Mouse (Mus musculus): Measurements from ENCODE around the gene E130218I03Rik. TPM values are rescaled to one million over a fixed set of nuclear protein-coding genes. Genes with fewer than 3 reads are reported as not detected.

Gene E130218I03Rik
- total and polyA plus RNA-seq, 2 experiments from 2014 or later = 0.11 to 0.43 TPM

DNA sequence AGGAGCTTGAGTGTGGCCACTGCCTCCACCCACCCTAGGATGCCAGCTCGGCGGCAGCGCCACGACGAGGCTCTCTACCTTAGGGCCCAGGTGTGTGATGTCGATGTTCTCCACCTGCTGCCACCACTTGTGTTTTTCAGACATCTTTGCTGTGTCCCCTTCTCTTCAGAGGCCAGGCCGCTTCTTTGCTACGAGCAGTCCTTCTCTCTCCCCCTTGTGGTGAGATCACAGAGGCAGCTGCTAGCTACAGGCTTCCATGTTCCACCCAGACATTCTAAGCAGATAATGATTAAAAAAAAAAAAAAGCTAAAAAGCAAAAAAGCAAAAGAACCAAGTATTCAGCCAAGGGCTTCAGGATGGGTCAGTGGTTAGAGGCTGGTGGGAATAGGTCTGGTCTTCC is 16.3 kb upstream of the E130218I03Rik start, which contains the start of gene Catsper4:
Gene Catsper4 (minus strand): TSS at position 190 of the 400 bp plus-strand sequence.
- TF ChIP-seq CTCF (IDR thresholded peaks at IDR 0.05; ENCODE audit: low read depth) = peak; percentile 50
- H3K4me1 ChIP-seq (ENCODE audit: insufficient read depth) = no peaks in the 10 kb centered on the region
- no peak within 1 kb of the TSS for H3K27ac ChIP-seq (ENCODE audit: low read depth, low read length)
- H3K9me3 ChIP-seq (ENCODE audit: low read length) = no peaks in the 10 kb centered on the region
- H3K4me3 ChIP-seq (ENCODE audit: low read depth, low read length) = no peak within 1 kb of the TSS
- DNase-seq (peak; percentile 13), ATAC-seq (no peak)
- H3K27me3 ChIP-seq (ENCODE audit: insufficient read depth, low read length) = no peaks in the 10 kb centered on the region
- WGBS = 71% methylated on average over 8 of the region's 8 CpGs
- no peak within 1 kb of the TSS for H3K9ac ChIP-seq
- H3K4me2 ChIP-seq (ENCODE audit: low read depth) = no peak within 1 kb of the TSS
- H3K36me3 ChIP-seq (ENCODE audit: insufficient read depth) = no peaks in the 10 kb centered on the region

DNA sequence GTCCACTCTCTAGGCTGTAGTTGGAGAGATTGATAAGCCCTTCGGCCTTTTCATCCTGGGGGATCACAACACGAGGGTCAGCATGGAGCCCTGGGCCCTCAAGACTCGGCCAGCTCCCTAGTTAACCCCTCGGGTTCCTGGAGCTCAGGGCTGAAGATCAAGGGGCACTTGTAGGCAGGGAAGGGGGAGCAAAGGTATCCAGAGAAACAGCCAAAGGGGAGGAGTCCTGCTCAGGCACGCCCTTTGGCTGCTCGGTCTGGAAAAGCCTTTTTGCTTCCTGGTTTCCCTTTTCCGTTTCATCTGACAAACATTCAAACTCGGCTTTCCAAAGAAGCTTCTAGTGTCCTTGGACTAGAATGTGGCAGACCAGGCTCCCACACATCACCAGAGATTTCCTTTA is 13.0 kb upstream of the E130218I03Rik start:
- Histone ChIP-seq H3K4me2 (ENCODE audit: low read depth) (no peak overlapping the region), H3K4me1 (ENCODE audit: insufficient read depth) (no peaks in the 10 kb centered on the region), H3K4me3 (ENCODE audit: low read depth, low read length) (no peak overlapping the region), H3K9me3 (ENCODE audit: low read length) (no peaks in the 10 kb centered on the region), H3K9ac (no peak overlapping the region), H3K27ac (ENCODE audit: low read depth, low read length) (no peak overlapping the region), H3K36me3 (ENCODE audit: insufficient read depth) (no peaks in the 10 kb centered on the region), H3K27me3 (ENCODE audit: insufficient read depth, low read length) (no peaks in the 10 kb centered on the region)
- ATAC-seq (no peak), DNase-seq (no peak)
- no peak for TF ChIP-seq CTCF (IDR thresholded peaks at IDR 0.05; ENCODE audit: low read depth)
- WGBS = 43% methylated on average over 8 of the region's 8 CpGs

DNA sequence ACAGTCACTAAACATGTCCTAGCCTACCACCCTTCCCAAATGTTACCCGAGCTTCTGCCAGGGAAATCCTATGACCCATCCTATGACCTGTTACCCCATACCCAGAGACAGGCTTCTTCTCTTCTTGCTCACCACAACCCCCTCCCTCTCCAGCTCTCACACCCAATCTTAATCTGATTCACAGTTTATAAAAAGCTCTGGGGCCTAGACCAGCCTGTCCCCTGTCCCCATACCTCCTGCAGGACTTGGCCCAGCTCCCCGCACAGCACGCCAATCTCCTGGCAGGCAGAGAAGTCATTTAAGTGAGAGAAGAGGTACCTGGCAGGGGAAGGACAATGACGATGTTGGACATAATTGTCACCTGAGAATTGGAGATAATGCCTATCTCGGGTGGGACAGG is 8.6 kb upstream of the E130218I03Rik start:
- 83% methylated on average over 5 of the region's 5 CpGs for WGBS
- peaks cover 7% of the 10 kb centered on the region; the same call in 1 of the 2 replicates for H3K27me3 ChIP-seq (ENCODE audit: insufficient read depth, low read length)
- ATAC-seq = no peak
- DNase-seq = no peak
- H3K36me3 ChIP-seq (ENCODE audit: insufficient read depth) = no peaks in the 10 kb centered on the region
- peaks cover 3% of the 10 kb centered on the region; the same call in 1 of the 2 replicates for H3K4me1 ChIP-seq (ENCODE audit: insufficient read depth)
- no peak overlapping the region for H3K9ac ChIP-seq
- no peak overlapping the region for H3K4me3 ChIP-seq (ENCODE audit: low read depth, low read length)
- no peak overlapping the region for H3K4me2 ChIP-seq (ENCODE audit: low read depth)
- TF ChIP-seq CTCF (IDR thresholded peaks at IDR 0.05; ENCODE audit: low read depth) = no peak
- no peak overlapping the region for H3K27ac ChIP-seq (ENCODE audit: low read depth, low read length)
- no peaks in the 10 kb centered on the region for H3K9me3 ChIP-seq (ENCODE audit: low read length)

DNA sequence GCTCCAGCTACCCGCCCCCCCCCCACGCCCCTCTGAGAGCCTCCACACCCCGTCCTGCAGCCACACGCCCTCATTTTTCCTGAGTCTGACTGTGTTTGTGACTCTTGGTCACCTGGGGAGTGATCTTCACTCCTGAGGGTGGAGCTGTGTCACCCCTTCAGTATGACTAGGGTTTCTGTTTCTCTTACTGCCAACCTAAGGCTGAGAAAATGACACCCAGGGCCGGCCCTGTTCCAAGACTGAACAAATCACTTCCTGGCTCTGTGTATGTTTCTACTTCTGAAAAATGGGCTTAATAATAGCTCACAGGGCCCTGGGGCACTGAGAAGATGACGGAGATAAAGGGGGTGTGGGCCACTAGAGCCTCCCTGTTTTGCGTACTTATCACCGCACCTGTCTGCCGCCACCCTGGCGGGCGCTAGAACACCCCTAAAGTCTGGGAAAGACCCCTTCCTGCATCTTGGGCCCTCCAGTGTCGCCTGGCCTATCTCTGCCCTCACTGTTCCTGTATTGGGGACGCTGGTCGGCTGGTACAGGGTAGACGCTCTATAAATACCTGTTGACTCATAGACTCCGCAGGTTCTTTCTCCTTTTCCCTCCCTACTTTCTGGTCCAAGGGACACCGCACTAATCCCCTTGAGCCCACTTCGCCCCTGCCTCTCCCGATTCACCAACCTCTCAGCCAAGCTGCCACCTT is 5.7 kb upstream of the E130218I03Rik start:
- H3K27me3 ChIP-seq (ENCODE audit: insufficient read depth, low read length) = peaks cover 7% of the 10 kb centered on the region; the same call in 1 of the 2 replicates
- DNase-seq (no peak), ATAC-seq (no peak)
- no peak for TF ChIP-seq CTCF (IDR thresholded peaks at IDR 0.05; ENCODE audit: low read depth)
- H3K27ac ChIP-seq (ENCODE audit: low read depth, low read length) = no peak overlapping the region
- H3K4me1 ChIP-seq (ENCODE audit: insufficient read depth) = peaks cover 3% of the 10 kb centered on the region; the same call in 1 of the 2 replicates
- H3K9ac ChIP-seq = no peak overlapping the region
- H3K9me3 ChIP-seq (ENCODE audit: low read length) = no peaks in the 10 kb centered on the region
- peak overlapping the region; percentile 21; the same call in 1 of the 2 replicates for H3K4me2 ChIP-seq (ENCODE audit: low read depth)
- H3K4me3 ChIP-seq (ENCODE audit: low read depth, low read length) = no peak overlapping the region
- WGBS = 29% methylated on average over 19 of the region's 19 CpGs
- no peaks in the 10 kb centered on the region for H3K36me3 ChIP-seq (ENCODE audit: insufficient read depth)

DNA sequence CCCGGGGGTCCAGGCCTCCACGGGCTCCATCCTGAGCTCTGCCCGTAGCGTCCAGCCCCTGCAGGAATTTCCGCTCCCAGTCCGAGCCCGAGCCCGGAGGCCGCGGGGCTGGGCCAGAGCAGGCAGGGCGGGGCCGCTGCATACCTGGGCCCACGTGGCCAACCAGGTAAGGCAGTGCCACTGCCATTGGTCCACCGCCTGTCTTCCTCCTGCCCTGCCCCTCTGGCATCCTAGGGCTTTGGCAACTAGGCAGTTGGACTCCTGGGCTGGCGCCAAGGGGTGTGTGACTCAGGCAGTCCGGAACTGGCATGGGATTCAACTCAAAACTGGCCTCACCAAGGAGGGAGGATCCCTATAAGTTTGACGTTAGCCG is 5.2 kb upstream of the E130218I03Rik start, which contains the start of gene Cnksr1:
Gene Cnksr1 (minus strand): TSS at position 121 of the 373 bp plus-strand sequence.
- Histone ChIP-seq H3K27ac (ENCODE audit: low read depth, low read length) (no peak within 1 kb of the TSS), H3K4me2 (ENCODE audit: low read depth) (peak within 1 kb of the TSS; percentile 21; the same call in 1 of the 2 replicates), H3K9me3 (ENCODE audit: low read length) (no peaks in the 10 kb centered on the region), H3K27me3 (ENCODE audit: insufficient read depth, low read length) (peaks cover 7% of the 10 kb centered on the region; the same call in 1 of the 2 replicates), H3K4me1 (ENCODE audit: insufficient read depth) (peaks cover 3% of the 10 kb centered on the region; the same call in 1 of the 2 replicates), H3K9ac (no peak within 1 kb of the TSS), H3K36me3 (ENCODE audit: insufficient read depth) (no peaks in the 10 kb centered on the region), H3K4me3 (ENCODE audit: low read depth, low read length) (no peak within 1 kb of the TSS)
- DNase-seq (peak; percentile 28), ATAC-seq (no peak)
- WGBS = 3% methylated on average over 18 of the region's 18 CpGs
- no peak for TF ChIP-seq CTCF (IDR thresholded peaks at IDR 0.05; ENCODE audit: low read depth)

DNA sequence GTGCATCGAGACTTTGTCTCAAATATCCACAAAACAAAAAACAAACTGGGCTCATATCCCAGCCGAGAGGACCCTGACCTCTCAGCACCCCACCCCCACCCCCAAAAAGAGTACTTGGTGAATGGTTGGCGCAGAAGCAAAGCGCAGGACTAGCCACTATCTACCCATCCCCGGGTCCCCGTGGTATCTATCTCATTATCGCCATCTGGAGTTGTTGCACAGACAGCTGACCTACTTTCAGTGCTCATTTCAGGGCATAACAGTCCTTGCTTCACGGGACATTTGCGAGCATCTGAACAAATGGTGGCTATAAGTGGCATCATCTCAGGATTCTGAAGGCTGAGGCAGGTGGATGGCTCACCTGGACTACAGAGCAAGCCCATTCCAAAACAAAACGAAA is 4.8 kb upstream of the E130218I03Rik start:
- 10% methylated on average over 10 of the region's 10 CpGs for WGBS
- peak overlapping the region; percentile 21; the same call in 1 of the 2 replicates for H3K4me2 ChIP-seq (ENCODE audit: low read depth)

More for the DNA sequence above, 4.8 kb upstream of the E130218I03Rik start:
- Histone ChIP-seq H3K36me3 (ENCODE audit: insufficient read depth) (no peaks in the 10 kb centered on the region), H3K27me3 (ENCODE audit: insufficient read depth, low read length) (peaks cover 7% of the 10 kb centered on the region; the same call in 1 of the 2 replicates), H3K4me3 (ENCODE audit: low read depth, low read length) (no peak overlapping the region), H3K9ac (no peak overlapping the region), H3K4me1 (ENCODE audit: insufficient read depth) (peaks cover 3% of the 10 kb centered on the region; the same call in 1 of the 2 replicates), H3K27ac (ENCODE audit: low read depth, low read length) (no peak overlapping the region), H3K9me3 (ENCODE audit: low read length) (no peaks in the 10 kb centered on the region)
- no peak for TF ChIP-seq CTCF (IDR thresholded peaks at IDR 0.05; ENCODE audit: low read depth)
- ATAC-seq (no peak), DNase-seq (no peak)
